Mouse (Mus musculus): Measurements from ENCODE around the gene Evi5.

The Evi5 gene

GRCm38 (mm10) chr5:107749229-107749916 is 125.5 kb downstream of the Evi5 start:
- DNase-seq (ENCODE audit: low spot score): peak; percentile 16

DNA sequence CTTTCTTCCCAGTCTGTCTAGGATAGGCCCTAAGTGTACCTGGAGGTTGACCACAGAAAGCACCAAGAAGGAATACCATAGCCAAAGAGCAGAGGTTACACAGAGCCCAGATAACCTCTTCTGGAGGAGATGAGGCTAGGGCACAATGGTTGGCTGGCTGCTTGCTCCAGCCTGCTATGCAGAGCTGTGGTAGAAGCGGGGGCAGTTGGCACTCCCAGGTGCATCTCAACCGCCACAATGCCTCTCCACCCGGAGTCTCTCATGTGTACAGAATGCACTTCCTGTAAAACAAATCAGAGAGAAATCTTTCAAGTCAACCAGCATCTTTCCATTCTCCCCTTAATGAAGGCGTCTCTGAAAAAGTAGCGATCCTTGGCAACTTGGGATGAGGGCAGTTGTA is 135.9 kb downstream of the Evi5 start:
- DNase-seq (ENCODE audit: low spot score): no peak

- no peak for DNase-seq (ENCODE audit: low spot score)
These were observed 136.6 kb downstream of the Evi5 start for GRCm38 (mm10) chr5:107738296-107738695.

DNA sequence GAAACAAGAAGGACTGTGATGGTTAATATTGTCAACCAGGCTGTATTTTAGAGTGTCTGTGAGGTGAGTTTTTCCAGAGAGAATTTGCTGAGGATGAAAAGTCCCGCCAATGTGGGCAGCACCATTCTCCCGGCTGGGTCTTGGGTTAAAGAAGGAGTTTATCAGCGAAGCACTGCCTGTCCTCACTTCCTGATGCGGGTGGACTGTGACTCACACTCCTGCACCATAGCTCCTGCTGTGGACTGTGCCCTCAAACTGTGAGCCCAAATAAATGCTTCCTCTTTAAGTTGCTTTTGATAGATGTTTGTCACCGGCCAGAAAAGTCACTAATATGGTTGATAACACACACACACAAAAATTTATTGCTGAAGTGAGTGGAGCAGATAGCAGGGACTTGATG is 138.7 kb downstream of the Evi5 start:
- DNase-seq (ENCODE audit: low spot score): no peak

DNA sequence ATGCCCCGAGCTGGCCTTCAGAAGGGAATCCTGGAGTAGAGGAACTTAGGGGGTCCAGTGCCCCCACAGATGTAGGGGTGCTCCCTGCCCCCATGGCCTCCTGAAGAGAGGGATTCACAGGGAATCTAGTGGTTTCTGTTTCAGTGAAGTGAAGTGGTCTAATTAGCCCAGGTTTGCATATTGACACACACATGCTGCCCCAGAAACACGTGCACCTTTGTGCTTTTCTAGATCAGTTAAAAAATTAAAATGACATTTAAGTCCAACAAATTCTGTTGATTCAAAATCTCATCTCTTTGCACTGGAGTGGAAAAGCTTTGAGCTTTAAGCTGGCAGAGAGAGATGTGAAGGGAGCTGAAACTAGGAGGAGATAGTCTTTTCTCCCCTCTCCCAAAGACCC is 143.1 kb downstream of the Evi5 start:
- DNase-seq (ENCODE audit: low spot score): no peak

GRCm38 (mm10) chr5:107731408-107731807 is 143.5 kb downstream of the Evi5 start:
- no peak for DNase-seq (ENCODE audit: low spot score)

DNA sequence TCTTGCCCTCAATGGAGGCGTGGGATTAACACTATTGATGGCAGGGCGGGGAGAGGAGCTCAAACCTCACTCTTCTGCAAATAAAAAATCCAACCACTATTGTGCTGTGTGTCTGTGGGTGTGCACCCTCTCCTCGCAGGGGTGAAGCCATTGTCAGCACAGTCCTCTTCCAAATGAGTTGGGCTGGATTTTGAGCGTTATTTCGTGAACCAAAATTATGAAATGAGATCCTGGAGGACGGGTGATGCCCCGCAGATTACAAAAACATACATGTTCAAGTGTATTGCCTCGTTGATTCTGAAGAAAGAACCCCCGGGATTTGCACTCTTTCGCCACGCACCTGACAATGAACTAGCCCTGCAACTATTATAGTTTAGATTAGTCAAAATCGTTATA is 147.9 kb downstream of the Evi5 start:
- DNase-seq (ENCODE audit: low spot score): no peak

GRCm38 (mm10) chr5:107726281-107727006 is 148.5 kb downstream of the Evi5 start:
- no peak for DNase-seq (ENCODE audit: low spot score)

- DNase-seq (ENCODE audit: low spot score): no peak
These were observed 149.3 kb downstream of the Evi5 start, which contains the start of gene Gfi1 for GRCm38 (mm10) chr5:107725435-107726261. Gfi1 (minus strand) TSS chr5:107726036.

- no peak for DNase-seq (ENCODE audit: low spot score)
These were observed 150.1 kb downstream of the Evi5 start for GRCm38 (mm10) chr5:107724661-107725434.

DNA sequence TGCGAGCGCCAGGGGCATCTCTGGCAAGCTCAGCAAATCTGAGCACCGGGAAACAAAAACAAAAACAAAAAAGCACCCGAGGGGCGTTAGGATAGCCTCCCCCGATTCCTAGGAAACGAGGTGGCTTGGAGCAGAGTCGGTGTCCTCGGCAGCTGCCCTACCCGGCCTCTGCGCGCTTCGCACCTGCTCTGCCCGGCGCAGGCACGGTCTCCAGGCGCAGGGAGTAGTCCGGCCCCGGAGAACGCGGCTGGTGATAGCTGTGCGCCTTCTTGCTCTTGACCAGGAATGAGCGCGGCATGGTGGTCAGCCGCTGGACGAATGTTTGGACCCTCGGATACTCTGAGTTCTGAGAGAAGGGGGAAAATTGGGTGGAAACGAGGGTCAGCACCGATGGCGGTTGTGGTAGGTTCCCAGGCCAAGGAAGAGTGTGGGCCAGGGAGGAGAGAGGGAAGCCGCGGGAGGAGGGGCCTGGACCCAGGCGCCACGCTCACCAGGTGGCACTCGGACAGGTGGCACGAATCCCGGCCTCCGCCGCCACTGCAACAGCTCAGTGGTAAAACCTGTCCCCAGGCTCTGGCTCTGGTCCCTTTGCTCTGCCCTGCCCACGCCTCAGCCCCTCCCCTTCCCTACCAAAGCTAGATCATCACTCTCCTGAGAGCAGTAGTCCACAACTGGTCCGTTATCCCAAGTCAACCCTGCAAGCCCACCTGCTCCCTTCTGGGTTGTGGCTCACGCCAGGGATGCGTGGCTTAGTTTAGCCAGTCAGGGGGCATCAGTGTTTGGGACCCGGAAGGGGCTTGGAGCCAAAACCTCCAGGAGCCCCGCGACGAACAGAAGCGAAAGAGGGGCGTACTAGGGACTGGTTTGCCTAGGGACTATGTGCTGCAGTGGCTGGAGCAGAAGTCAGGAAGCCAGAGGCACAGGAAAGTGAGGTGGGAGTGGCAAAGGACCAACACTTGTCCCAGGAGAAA is 151.1 kb downstream of the Evi5 start:
- peak; percentile 37 for DNase-seq (ENCODE audit: low spot score)

GRCm38 (mm10) chr5:107722661-107723532 is 152.0 kb downstream of the Evi5 start:
- DNase-seq (ENCODE audit: low spot score): no peak

- DNase-seq (ENCODE audit: low spot score): no peak
These were observed 153.3 kb downstream of the Evi5 start for GRCm38 (mm10) chr5:107721638-107722011.

- no peak for DNase-seq (ENCODE audit: low spot score)
These were observed 153.8 kb downstream of the Evi5 start for GRCm38 (mm10) chr5:107720991-107721637.

- DNase-seq (ENCODE audit: low spot score): no peak
These were observed 154.4 kb downstream of the Evi5 start for GRCm38 (mm10) chr5:107720511-107720910.

GRCm38 (mm10) chr5:107719786-107720185 is 155.1 kb downstream of the Evi5 start:
- DNase-seq (ENCODE audit: low spot score): no peak

DNA sequence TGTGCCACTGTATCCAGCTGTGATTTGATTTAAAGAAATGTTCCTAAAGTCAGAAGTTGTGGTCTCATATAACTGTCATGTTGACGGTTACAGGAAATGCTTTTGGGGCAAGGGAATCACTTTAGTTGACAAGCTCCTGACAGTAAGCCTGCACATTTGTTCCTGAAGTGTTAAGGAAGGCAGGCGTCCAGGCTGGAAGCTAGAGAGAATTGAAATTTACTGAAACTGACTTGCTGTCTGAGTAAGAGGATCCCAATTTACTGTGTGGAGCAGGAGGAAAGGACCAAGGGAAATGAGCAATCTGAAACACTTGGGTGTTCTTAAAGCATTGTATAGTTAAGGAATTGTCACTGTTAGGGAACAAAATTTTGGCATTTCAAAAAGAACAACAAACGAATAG is 155.7 kb downstream of the Evi5 start:
- no peak for DNase-seq (ENCODE audit: low spot score)

DNA sequence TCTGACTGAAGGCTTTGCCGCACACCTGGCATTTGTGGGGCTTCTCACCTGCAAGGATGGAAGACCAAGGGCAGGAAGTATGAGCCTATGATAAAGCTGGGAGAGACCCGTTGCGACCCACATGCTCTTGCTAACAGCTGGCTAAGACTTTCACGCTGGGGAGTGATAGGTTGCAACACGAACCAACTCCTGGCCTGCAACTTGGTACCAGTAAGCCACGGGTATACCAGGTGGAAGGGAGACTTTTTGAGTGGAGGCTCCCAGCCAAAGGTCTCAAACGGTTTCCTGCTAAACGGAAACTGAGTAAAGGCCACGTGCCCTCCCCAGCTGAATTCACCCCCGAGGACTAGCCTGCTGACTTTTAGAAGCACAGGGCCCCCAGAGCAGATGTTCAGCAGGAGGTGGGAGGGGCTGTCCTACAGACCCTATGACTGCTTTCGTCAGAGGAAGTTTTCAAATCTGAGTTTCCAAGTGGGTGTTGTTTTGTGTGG is 157.0 kb downstream of the Evi5 start:
- DNase-seq (ENCODE audit: low spot score): no peak

DNA sequence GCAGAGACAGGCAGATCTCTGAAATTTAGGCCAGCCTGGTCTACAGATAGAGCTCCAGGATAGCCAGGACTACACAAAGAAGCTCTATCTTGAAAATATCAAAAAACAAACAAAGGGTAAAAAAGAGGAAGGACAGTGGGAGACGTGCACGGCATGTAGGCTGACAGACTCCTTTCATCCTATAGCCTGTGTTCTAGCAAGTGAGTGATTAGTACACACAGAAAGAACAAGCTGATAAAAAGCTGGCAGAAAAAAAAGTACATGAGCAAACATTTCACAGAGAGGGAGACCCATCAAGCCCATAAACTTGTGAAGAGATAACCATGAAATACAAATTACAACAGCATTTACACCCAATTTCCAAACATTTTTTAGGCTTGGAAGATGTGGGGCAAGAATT is 163.2 kb downstream of the Evi5 start:
- DNase-seq (ENCODE audit: low spot score): no peak

Data from urinary bladder, postnatal 14 days (tissue).